Mouse (Mus musculus): Measurements from ENCODE around the gene Psmg3. TPM values are rescaled to one million over a fixed set of nuclear protein-coding genes. Genes with fewer than 3 reads are reported as not detected.
A peak's percentile ranks its signal among the peaks of the same experiment; 100 is the strongest.

Psmg3 gene
- 24.5 and 24.8 TPM in 2 replicates for total RNA-seq (2017)

DNA sequence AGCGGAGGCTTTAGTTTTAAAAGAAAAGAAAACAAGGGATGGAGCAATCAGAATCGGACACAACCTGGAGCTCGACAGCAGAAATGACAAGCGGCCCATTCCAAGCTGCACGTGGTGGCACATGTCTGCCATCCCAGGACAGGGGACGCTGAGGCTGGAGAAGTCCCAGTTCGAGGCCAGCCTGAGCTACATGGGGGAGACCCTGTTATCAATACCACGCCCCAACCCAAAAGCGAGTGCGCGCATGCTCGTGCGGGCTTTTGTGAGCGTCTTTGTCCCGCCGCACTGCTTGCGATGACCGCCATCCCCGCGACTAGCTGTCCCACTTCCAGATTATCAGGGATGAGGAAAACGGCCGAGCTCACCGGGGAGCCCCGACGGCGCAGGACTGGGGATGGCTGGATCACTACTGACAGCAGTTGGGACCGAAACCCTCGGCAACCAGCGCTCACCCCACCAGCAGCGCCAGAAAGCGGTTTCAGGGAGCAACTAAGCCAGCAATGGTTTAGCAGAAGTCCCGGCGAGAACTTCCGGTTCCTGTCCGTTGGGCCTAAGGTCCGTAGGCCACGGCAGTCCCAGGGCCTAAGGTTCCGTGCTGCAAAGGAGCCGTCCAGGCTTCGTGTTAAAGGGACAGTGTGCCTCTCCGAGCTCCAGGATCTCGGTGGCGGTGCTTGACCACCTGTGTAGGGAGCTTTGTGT, at the start of gene Psmg3, which contains the start of gene Gm26938:
Gene Psmg3 (minus strand): TSS at position 529 of the 699 bp plus-strand sequence.
Gene Gm26938 (minus strand): TSS at position 51 of the 699 bp plus-strand sequence.
- peak; percentile 88 for ATAC-seq (replicated peaks; ENCODE audit: low read depth, poor library complexity, severe bottlenecking)

DNA sequence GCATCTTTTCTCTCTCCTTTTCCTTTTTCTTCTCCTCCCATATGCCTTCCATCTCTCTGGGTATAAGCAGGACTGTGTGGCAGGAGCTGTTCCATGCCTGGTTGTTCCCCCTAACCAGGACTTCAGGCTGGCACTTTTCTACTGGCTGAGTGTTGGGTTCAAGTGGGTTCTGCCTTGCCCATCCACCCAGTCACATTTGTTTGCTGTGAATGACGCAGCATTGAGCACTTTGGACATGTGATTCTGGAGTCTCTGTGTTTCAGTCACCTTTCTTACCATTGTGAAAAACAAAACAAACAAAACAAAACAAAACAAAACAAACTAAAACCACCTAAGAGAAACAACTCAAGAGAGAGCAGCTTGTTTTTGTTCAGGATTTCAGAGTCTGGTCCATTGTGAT, 44.8 kb upstream of the Psmg3 start:
- ATAC-seq (replicated peaks; ENCODE audit: low read depth, poor library complexity, severe bottlenecking): no peak

DNA sequence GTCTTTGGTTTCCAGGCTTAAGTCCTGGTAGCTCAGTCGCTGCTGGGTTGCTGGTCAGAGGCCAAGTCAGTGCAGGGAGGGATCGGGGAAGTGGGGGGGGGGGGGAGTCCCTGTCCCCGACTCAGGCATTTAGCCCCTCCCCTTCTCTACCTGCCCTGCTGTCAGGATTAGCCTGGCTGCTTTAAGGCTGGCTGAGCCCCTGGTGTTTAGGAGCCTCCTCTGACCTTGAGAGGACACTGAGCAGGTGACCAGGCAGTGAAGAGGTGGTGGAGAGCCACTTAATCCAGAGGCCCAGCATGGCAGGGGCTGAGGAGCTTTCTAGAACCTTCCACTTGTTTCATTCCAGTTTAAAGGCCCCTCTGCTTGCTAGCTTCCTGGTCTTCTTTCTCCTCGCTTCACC, 44.2 kb upstream of the Psmg3 start:
- ATAC-seq (replicated peaks; ENCODE audit: low read depth, poor library complexity, severe bottlenecking): no peak

DNA sequence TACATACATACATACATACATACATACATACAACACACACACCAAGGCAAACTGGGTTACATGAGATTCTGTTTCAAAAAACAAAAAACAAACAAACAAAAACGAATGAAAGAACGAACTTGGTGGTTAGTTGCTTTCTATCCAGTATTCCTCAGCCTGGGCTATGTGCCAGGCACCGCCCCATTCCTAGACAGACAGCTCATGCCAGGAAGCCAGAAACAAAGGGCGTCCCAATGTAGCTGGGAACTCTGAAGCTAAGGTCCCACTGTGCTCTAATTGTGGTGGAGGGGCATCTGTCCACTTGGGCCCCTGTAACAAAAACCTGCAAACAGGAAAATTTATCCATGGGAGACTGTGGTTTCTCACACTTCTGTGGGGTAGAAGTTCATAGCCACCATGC, 36.1 kb upstream of the Psmg3 start:
- no peak for ATAC-seq (replicated peaks; ENCODE audit: low read depth, poor library complexity, severe bottlenecking)

DNA sequence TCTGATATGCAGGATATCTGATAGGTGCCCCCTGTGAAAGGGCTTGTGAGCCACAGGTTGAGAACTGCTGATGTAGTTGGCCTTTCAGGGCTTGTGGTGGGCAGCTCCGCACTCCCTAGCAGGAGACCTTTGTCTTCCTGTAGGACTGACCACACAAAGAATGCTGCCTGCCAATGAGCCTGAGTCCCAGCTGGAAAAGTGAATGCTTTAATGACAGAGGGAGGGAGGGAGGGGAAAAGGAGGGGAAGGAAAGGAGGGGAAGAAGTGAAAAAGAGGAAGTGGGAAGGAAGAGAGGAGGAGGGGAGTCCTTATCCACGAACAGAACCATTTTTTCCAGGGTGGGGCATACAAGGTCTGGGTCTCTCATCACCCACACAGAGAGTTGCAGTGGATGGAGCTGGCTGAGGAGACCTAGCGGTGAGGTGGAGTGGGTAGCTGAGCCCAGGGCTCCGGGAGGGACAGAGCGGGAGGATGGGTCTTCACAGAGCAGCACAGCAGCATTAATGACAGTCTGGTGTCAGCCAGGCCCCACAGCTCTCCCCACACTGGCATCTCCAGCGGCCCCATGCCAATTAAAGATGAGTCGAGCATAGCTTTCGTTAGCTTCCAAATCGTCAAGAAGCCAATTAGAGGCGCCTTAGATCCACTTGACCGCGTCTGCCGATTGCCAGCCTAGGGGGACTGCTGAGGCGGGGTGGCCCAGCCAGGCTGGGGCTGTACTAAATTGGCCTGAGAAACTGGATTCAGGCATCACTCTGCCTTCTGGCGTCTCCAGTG, 33.8 kb upstream of the Psmg3 start:
- no peak for ATAC-seq (replicated peaks; ENCODE audit: low read depth, poor library complexity, severe bottlenecking)

DNA sequence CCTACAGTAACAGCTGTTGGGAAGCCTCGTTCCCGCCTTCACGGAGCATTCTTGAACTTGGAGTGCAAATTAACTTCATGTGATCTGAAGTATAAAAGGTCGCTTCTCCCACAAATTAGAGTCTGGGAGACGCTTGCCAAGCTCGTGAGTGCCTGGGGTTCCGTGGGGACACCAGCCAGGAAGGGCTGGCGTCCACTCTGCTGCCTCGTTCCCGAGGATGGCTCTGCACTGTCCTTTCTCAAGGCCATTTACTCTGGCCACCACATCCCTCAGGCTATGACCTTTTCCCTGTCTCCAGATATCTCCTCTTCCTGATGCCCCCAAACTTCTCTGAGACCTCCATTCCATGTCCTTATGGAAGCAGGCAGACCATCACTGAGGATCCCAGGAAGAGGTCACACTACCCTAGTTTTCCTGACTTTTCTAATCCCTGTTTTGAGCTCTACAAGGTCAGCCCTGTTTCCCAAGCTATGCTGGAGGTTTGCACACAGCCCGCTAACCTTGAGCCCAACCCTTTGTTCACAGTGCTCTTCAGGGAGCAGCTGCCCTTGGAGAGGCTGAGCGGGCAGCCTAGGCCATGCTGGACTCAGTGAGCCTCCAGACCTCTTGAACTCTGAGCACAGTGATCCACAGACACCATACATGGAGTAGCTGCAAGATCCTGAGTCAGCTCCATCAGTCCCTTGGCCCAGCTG, 23.1 kb upstream of the Psmg3 start:
- ATAC-seq (replicated peaks; ENCODE audit: low read depth, poor library complexity, severe bottlenecking): no peak

DNA sequence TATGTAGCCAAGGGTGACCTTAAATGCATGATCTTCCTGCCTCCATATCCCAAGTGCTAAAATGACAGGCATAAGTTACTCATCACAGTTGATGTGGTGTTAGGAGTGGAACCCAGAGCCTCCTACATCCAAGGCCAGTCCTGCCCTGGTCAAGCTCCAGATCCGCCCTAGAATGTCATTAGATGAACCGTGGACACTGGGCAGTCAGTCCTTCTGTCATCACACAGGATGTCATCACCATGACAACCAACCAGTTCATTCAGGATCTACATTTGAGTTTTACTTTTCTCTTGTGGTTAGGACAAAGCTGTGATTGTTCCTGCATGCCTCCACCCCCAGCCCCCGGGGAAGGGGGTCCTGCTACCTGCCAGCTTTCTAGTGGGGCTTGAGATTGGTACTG, 12.5 kb upstream of the Psmg3 start:
- no peak for ATAC-seq (replicated peaks; ENCODE audit: low read depth, poor library complexity, severe bottlenecking)

DNA sequence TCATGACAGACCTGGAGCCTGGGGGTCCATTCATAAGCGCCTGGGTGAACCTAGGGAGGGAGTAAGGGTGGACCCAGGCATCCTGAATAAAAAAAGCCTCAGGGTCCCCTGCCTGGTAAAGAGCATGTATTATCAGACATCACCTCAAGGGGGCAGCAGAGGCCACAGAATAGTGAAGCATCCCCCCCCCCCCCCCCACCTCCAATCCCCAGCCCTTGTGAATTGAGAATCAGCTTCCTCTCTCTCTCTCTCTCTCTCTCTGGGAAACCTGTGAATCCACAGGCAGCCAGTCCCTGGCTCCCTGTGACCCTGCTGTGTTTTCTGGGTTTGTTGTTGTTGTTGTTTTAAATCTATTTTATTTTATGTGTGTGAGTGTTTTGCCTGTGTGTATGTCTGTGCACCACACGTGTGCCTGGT, 11.8 kb upstream of the Psmg3 start:
- ATAC-seq (replicated peaks; ENCODE audit: low read depth, poor library complexity, severe bottlenecking): peak; percentile 76

DNA sequence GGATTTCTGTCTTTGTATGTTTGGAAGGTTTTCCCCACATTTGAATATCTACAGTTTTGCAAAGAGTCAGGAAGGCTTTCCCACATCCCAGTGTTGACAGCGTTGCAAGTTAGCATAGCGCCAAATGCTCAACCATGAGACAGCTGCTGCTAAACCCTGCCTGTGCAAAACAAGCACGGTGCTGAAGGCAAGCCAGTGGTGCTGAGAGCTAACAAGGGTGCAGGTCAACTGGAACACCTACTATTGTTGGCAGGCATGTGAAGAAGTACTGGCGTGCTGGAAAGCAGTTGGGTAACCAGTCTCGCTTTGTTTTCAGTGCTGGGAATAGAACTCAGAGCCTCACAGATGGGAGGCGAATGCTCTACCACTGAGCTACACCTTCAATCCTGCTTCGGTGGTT, 9.0 kb upstream of the Psmg3 start:
- no peak for ATAC-seq (replicated peaks; ENCODE audit: low read depth, poor library complexity, severe bottlenecking)

DNA sequence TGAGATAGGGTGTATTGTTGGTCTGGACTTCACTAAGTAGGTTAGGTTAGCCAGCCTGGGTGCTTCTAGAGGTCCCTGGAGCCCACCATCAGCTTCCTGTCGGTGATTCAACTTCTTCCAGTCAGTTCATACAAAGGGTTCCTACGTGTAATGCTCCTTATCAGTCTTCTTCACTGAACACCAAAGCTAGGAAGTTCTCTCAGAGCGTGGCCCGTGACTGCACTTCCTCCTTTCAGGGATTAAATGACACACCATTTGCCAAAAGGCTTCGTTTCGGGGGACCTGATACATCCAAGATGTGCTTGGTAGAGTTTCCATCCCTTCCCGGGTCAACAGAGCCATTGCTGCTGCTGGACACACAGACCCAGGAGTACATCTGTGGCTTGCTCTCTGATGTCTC, 5.4 kb upstream of the Psmg3 start:
- ATAC-seq (replicated peaks; ENCODE audit: low read depth, poor library complexity, severe bottlenecking): 0 out of 2 replicates have a peak, but pooled peaks have one; percentile 11

DNA sequence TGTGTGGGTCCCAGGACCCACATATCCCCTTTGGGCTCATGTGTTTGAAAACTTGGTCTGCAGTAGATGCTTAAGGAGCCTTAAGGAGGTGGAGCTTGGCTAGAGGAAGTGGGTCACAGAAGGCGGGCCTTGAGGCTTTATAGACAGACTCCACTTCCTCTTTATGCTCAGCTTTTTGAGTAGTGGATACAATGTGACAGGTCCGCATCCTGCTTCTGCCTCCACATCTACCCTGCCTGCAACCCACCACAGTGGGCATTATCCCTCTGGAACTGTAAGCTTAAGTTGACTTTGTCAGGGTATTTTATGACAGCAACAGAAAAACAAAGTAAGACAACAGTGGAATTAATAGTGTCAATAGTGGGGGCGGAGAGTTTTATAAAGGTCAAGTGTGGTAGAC, 4.0 kb upstream of the Psmg3 start:
- ATAC-seq (replicated peaks; ENCODE audit: low read depth, poor library complexity, severe bottlenecking): peak; percentile 81

DNA sequence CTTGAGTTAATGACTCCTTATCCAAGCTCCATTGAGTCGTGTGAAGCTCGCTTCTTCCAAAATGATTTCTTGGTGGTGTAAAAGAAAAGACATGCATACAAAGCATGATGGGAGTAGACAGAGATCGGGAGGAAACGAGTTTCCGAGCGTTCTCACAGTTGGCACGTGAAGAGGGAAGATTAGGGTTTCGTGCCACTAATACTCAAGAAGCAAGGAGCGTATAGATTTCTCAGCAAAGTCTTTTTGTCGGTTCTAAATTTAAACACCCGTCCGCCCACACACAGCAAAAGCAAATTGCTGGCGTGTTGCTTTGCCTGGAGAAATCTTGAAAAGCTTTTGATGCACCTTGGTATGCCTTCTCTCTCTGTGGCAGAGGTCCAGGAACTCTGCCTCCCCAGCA, 2.7 kb upstream of the Psmg3 start:
- ATAC-seq (replicated peaks; ENCODE audit: low read depth, poor library complexity, severe bottlenecking): no peak

DNA sequence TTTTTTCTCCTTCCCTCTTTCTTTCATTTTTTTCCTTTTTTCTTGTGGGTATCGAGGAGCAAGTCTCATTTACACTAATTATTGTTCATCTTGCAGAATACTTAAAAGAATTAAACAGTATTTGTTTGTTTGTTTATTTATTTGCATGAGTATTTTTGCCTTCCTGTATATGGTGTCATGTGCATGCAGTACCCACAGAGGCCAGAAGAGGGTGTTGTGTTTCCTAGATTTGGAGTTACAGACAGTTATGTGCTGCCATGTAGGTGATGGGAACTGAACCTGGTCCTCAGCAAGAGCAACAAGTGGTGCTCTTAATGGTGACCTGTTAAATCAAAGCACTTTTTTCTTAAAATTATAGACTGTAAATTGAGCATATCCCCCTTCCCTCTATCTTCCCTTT, 908 bp upstream of the Psmg3 start:
- no peak for ATAC-seq (replicated peaks; ENCODE audit: low read depth, poor library complexity, severe bottlenecking)

DNA sequence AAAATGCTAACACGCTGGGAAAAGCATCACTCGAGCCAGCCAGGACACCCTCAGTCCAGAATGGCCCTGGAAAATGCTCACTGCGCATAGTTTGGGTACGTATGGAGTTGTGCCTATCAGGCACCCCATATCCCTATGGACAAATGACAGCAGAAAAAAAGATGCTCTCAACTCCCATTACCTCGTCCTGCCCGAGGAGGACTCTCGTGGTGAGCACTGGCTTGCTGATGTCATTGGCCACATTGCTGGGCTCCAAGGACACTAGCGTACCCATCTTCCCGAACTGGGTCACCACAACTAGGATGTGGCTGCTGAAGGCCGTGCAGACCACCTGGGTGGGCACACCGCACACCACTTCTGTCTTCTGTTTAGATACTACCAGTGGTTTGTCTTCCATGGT, 738 bp downstream of the Psmg3 start:
- ATAC-seq (replicated peaks; ENCODE audit: low read depth, poor library complexity, severe bottlenecking): no peak

DNA sequence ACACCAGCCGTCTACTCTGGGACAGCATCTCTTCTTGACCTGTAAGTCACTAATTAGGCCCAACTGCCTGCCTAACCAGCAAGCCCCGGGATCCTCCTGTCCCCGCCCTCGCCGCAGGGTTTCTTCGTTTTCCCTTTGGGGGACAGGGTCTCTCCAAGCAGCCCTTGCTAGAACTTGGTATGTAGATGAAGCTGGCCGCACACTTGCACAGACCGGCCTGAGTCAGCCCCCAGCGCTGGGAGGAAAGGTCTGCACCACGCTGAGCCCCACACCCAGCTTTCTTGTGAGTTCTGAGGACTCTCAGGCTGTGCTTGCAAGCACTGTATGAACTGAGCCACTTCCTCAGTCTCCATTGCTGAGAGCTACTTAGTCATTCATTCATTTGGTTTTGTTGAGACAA, 2.2 kb downstream of the Psmg3 start:
- no peak for ATAC-seq (replicated peaks; ENCODE audit: low read depth, poor library complexity, severe bottlenecking)

DNA sequence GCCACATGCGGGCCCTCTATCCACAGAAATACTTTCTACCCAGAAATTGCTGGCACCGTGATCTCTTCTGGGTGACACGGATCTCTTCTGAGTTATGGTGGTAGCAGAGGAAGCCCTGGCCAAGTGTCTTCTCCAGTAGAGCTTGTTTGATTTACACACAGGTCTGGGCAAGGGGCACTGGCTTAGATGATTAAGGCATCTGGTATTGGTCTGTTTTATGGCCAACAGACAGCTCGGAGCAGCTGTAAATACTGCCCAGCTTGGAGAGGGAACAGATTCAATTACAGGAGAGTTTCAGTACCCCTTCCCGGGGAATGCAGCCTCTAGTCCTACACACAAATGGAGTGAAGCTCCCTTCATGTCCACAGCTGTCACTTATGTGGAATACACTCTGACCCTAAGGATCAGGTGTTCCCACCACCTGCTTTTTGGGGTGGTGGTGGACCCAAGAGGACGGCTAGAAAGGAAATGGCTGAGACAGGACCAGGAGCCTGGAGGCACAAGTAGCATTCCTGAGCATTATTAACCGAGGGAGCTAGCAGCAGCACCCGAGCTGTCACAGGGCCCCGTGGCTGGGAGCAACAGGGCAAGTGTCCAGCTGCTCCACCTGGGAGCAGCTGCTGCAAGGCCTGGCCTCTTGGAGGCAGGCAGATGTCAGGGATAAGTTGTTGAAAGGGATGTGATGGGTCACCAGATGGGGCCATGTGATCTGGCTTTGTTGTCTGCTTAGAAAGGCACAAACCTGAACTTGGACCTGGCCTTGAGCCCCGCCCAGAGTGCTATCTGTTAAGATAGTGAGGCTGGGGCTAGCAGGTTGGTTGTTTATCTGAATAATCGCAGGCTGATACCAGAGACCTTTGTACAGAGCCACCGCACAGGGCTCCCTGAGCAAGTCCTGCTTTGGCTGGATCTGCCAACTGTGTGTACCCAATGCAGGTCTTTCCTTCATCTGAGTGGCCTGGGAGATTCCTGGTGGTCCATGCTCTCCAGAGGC, 4.9 kb downstream of the Psmg3 start:
- no peak for ATAC-seq (replicated peaks; ENCODE audit: low read depth, poor library complexity, severe bottlenecking)

DNA sequence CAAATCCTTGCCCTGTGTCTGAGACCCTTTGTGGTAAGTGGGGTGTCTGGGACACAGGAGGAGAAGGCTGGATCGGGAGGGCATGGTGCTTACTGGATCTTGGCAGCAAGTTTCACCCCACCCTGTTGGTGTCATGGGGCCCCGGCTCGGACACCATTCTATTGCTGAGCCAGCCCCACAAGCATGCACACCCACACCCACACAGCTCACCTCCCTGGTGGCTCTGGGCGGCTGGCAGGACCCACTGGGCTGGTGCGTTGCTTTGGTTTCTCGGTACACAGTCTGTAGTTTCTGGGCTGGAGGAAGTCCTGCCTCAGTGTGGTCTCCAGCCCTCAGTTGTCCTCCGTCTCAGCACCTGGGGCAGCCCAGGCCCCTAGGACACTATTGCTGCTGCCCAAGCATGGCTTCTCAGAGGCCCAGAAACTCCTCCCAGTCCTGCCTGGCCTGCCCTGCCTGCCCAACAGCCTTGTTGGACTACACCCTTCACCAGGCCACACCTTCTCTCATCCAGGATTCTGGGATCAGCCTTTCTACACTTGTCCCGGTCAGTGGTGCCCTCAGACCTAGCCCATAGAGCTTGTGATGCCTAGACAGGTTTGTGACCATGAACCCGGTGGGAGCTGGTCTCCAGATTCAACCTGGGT, 7.0 kb downstream of the Psmg3 start, which contains the start of gene Tmem184a:
Gene Tmem184a (minus strand): TSS at position 380 of the 644 bp plus-strand sequence.
- no peak for ATAC-seq (replicated peaks; ENCODE audit: low read depth, poor library complexity, severe bottlenecking)

DNA sequence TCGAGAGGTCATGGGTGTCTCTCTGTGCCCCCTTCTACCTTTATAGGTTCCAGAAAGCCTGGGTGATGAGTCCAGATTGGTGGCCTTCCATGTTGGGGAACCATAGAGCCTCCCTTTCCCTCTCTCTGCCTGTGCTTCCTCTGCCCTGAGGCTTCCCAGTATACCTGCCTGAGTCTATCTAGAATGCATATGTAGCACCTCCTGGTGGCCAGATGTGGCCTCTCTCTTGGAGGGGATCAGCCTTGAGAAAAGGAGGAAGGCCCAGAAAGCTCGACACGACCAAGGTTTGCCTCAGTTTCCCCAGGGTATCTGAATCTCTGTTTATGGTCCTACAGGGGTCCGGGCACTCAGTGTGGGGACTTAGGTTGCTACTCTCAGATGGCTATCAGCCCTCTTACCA, 7.9 kb downstream of the Psmg3 start:
- ATAC-seq (replicated peaks; ENCODE audit: low read depth, poor library complexity, severe bottlenecking): peak; percentile 56

DNA sequence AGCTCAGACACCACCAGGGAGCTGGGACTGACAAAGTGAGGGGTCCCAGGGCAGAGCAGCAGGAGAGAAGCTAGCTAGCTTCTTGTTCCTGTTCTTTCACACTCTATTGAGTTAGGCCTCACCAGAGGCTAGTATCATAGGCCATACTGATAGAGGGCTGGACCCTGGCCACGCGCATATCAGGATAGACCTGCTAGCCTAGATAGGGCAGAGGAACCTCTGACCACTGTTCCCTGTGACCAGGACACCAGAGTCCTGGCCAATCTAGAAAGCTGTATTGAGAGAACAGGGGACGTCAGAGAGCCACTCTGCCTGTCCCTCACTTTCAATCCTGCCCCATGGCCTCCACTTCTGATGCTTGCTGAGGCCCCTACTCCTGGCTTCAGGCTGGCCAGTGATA, 8.6 kb downstream of the Psmg3 start:
- ATAC-seq (replicated peaks; ENCODE audit: low read depth, poor library complexity, severe bottlenecking): no peak

Measured in common myeloid progenitor, adult 5-6 weeks (primary cell).